Mouse (Mus musculus) brain, embryonic 18.5 days (tissue): ENCODE measurements around the gene Sumo1.

ENCODE experiments used
- DNase-seq: peaks from one replicate; pipeline ENCODE4 v3.0.0-alpha.2; 2012; ENCODE audit warnings: low read depth, low spot score

The Sumo1 gene

GRCm38 (mm10) chr1:59550227-59550626 is 120.4 kb downstream of the Sumo1 start:
- DNase-seq = no peak

GRCm38 (mm10) chr1:59549036-59549675 is 121.5 kb downstream of the Sumo1 start:
- no peak for DNase-seq

- no peak for DNase-seq
Measured at GRCm38 (mm10) chr1:59548486-59548885, 122.1 kb downstream of the Sumo1 start.

GRCm38 (mm10) chr1:59543911-59544310 is 126.7 kb downstream of the Sumo1 start:
- no peak for DNase-seq

- DNase-seq = no peak
Measured at GRCm38 (mm10) chr1:59542231-59542630, 128.4 kb downstream of the Sumo1 start.

GRCm38 (mm10) chr1:59541271-59542020 is 129.2 kb downstream of the Sumo1 start:
- DNase-seq = no peak

- DNase-seq = no peak
Measured at GRCm38 (mm10) chr1:59540537-59541148, 130.0 kb downstream of the Sumo1 start.

- no peak for DNase-seq
Measured at GRCm38 (mm10) chr1:59538381-59538780, 132.3 kb downstream of the Sumo1 start.
